Mouse (Mus musculus) stomach, postnatal 0 days (tissue): ENCODE measurements at regions not wholly inside any gene's neighbourhood (a gene's known extent, or its start where the extent isn't known, plus 50 kb on each side); places are given as distances from the start of the nearest gene placed in this dataset.

ENCODE experiments used
- ATAC-seq: fragments of 200-750 bp; cut with Nextera tagmentation; 2 replicates; pipeline ENCODE4 v1.8.0; 2017; ENCODE audit not compliant: low FRiP score, low TSS enrichment
- DNase-seq: peaks from one replicate; pipeline ENCODE4 v3.0.0-alpha.2; 2016; ENCODE audit warnings: low spot score
- H3K27ac ChIP-seq: fragments of 300-500 bp; sonication (generic); replicated peaks from 2 replicates; pipeline ENCODE4 v1.5.1; 2014; ENCODE audit warnings: mild to moderate bottlenecking, control low read depth
- H3K27me3 ChIP-seq: fragments of 300-500 bp; sonication (generic); 2 replicates; pipeline ENCODE4 v1.6.1; 2014; ENCODE audit warnings: low read length; ENCODE audit not compliant: control insufficient read depth, insufficient read depth
- H3K36me3 ChIP-seq: fragments of 300-500 bp; sonication (generic); 2 replicates; pipeline ENCODE4 v1.6.1; 2014; ENCODE audit warnings: low read length, mixed read lengths; ENCODE audit not compliant: control insufficient read depth, insufficient read depth
- H3K4me1 ChIP-seq: fragments of 300-500 bp; sonication (generic); replicated peaks from 2 replicates; pipeline ENCODE4 v1.6.1; 2014; ENCODE audit warnings: antibody characterized with exemption; ENCODE audit not compliant: control insufficient read depth, insufficient read depth
- H3K4me2 ChIP-seq: fragments of 300-500 bp; sonication (generic); replicated peaks from 2 replicates; pipeline ENCODE4 v1.6.1; 2014; ENCODE audit warnings: low read depth, mild to moderate bottlenecking, control low read depth, moderate library complexity
- H3K4me3 ChIP-seq: fragments of 300-500 bp; sonication (generic); 2 replicates; pipeline ENCODE4 v1.5.1; 2014; ENCODE audit warnings: low read depth, low read length, control low read depth
- H3K9ac ChIP-seq: fragments of 300-500 bp; sonication (generic); 2 replicates; pipeline ENCODE4 v1.6.1; 2014; ENCODE audit warnings: mild to moderate bottlenecking, low read length, control low read depth, mixed read lengths
- H3K9me3 ChIP-seq: fragments of 300-500 bp; sonication (generic); 2 replicates; pipeline ENCODE4 v1.6.1; 2016; ENCODE audit warnings: low read length; ENCODE audit not compliant: control insufficient read depth
- CTCF ChIP-seq: IDR thresholded peaks from 2 replicates; pipeline ENCODE4 v1.5.1; 2016; ENCODE audit warnings: antibody characterized with exemption, low read depth, mild to moderate bottlenecking, moderate library complexity
- EP300 ChIP-seq: optimal IDR thresholded peaks from 2 replicates; pipeline ENCODE3; 2016; ENCODE audit warnings: antibody characterized with exemption
- WGBS: fragments of 180-500 bp; shearing (Covaris S2); extraction: QIAGEN DNeasy Blood & Tissue Kit; methylation state at CpG from one replicate; pipeline ENCODE4 v1.1.7; 2014; 5-methylcytosine and 5-hydroxymethylcytosine counted together

- Histone ChIP-seq H3K27me3 (no peaks in the 10 kb centered on the region), H3K4me2 (no peak overlapping the region), H3K4me3 (no peak overlapping the region), H3K9ac (no peak overlapping the region), H3K27ac (no peak overlapping the region), H3K4me1 (no peaks in the 10 kb centered on the region), H3K9me3 (no peaks in the 10 kb centered on the region), H3K36me3 (no peaks in the 10 kb centered on the region)
- DNase-seq = no peak
- TF ChIP-seq CTCF (no peak), EP300 (no peak)
- no peak for ATAC-seq
- 85% methylated on average over 1 of the region's 1 CpGs for WGBS
Observed at GRCm38 (mm10) chr1:164690055-164690454, 106.4 kb upstream of the Dpt start.

- no peak overlapping the region for H3K4me3 ChIP-seq
- no peak for TF ChIP-seq CTCF
- TF ChIP-seq EP300 = no peak
- H3K36me3 ChIP-seq = no peaks in the 10 kb centered on the region
- no peaks in the 10 kb centered on the region for H3K9me3 ChIP-seq
- DNase-seq = no peak
- ATAC-seq = no peak
- H3K27ac ChIP-seq = no peak overlapping the region
- 80% methylated on average over 4 of the region's 4 CpGs for WGBS
- no peaks in the 10 kb centered on the region for H3K27me3 ChIP-seq
- H3K4me1 ChIP-seq = no peaks in the 10 kb centered on the region
- H3K4me2 ChIP-seq = no peak overlapping the region
- H3K9ac ChIP-seq = no peak overlapping the region
Observed at GRCm38 (mm10) chr1:164689311-164689710, 107.1 kb upstream of the Dpt start.

GRCm38 (mm10) chr1:164684437-164684836 lies 112.0 kb upstream of the Dpt start:
- ATAC-seq (no peak), DNase-seq (no peak)
- H3K9me3 ChIP-seq = no peaks in the 10 kb centered on the region
- no peak overlapping the region for H3K4me2 ChIP-seq
- H3K4me3 ChIP-seq = no peak overlapping the region
- H3K4me1 ChIP-seq = no peaks in the 10 kb centered on the region
- H3K36me3 ChIP-seq = no peaks in the 10 kb centered on the region
- H3K9ac ChIP-seq = no peak overlapping the region
- no peak for TF ChIP-seq CTCF
- TF ChIP-seq EP300 = no peak
- 52% methylated on average over 2 of the region's 2 CpGs for WGBS
- no peak overlapping the region for H3K27ac ChIP-seq
- no peaks in the 10 kb centered on the region for H3K27me3 ChIP-seq

GRCm38 (mm10) chr1:164683788-164684187 lies 112.7 kb upstream of the Dpt start:
- Histone ChIP-seq H3K36me3 (no peaks in the 10 kb centered on the region), H3K4me2 (no peak overlapping the region), H3K27me3 (no peaks in the 10 kb centered on the region), H3K9me3 (no peaks in the 10 kb centered on the region), H3K4me3 (no peak overlapping the region), H3K9ac (no peak overlapping the region), H3K27ac (no peak overlapping the region), H3K4me1 (no peaks in the 10 kb centered on the region)
- DNase-seq = no peak
- WGBS = 75% methylated on average over 3 of the region's 3 CpGs
- ATAC-seq = no peak
- TF ChIP-seq EP300 = no peak
- no peak for TF ChIP-seq CTCF

- no peak for TF ChIP-seq CTCF
- TF ChIP-seq EP300 = no peak
- H3K4me1 ChIP-seq = no peaks in the 10 kb centered on the region
- ATAC-seq (no peak), DNase-seq (no peak)
- no peaks in the 10 kb centered on the region for H3K36me3 ChIP-seq
- no peak overlapping the region for H3K4me2 ChIP-seq
- H3K4me3 ChIP-seq = no peak overlapping the region
- H3K9ac ChIP-seq = no peak overlapping the region
- H3K9me3 ChIP-seq = no peaks in the 10 kb centered on the region
- 74% methylated on average over 5 of the region's 5 CpGs for WGBS
- H3K27me3 ChIP-seq = no peaks in the 10 kb centered on the region
- H3K27ac ChIP-seq = no peak overlapping the region
Observed at GRCm38 (mm10) chr1:164682867-164683599, 113.4 kb upstream of the Dpt start.

GRCm38 (mm10) chr1:164682426-164682825 lies 114.0 kb upstream of the Dpt start:
- no peak overlapping the region for H3K9ac ChIP-seq
- H3K4me2 ChIP-seq = no peak overlapping the region
- ATAC-seq (no peak), DNase-seq (no peak)
- no peak overlapping the region for H3K4me3 ChIP-seq
- H3K9me3 ChIP-seq = no peaks in the 10 kb centered on the region
- no peaks in the 10 kb centered on the region for H3K27me3 ChIP-seq
- 67% methylated on average over 6 of the region's 6 CpGs for WGBS
- no peak overlapping the region for H3K27ac ChIP-seq
- H3K36me3 ChIP-seq = no peaks in the 10 kb centered on the region
- no peaks in the 10 kb centered on the region for H3K4me1 ChIP-seq
- no peak for TF ChIP-seq EP300
- TF ChIP-seq CTCF = no peak
